Mouse (Mus musculus) MEL (cell line): Measurements from ENCODE around the gene Galntl6.

Experiments used
- CHD1 ChIP-seq: IDR thresholded peaks from 2 replicates; pipeline ENCODE4 v1.6.1; 2012; ENCODE audit warnings: low read depth, mild to moderate bottlenecking, inconsistent platforms, low read length, improper control_type of control experiment
- CTCF ChIP-seq, 3 experiments: IDR thresholded peaks in 2 of 3; conservative IDR thresholded peaks in 1 of 3; 2 replicates each; pipeline ENCODE4 v1.5.1; 2011 to 2012; ENCODE audit warnings: low read length in 3 of 3, low read depth in 2 of 3, mild to moderate bottlenecking in 2 of 3, improper control_type of control experiment in 1 of 3, inconsistent platforms in 1 of 3, mixed read lengths in 1 of 3, moderate library complexity in 1 of 3; ENCODE audit not compliant: control insufficient read depth in 1 of 3, insufficient read depth in 1 of 3, poor library complexity in 1 of 3, severe bottlenecking in 1 of 3
- HCFC1 ChIP-seq: IDR thresholded peaks from 2 replicates; pipeline ENCODE4 v1.6.1; 2012; ENCODE audit warnings: low read depth, mild to moderate bottlenecking, inconsistent platforms, low read length, improper control_type of control experiment, moderate library complexity
- MAFK ChIP-seq: IDR thresholded peaks from 2 replicates; pipeline ENCODE4 v1.6.1; 2011; ENCODE audit warnings: low read depth, mild to moderate bottlenecking, low read length, improper control_type of control experiment, borderline replicate concordance
- MEF2A ChIP-seq: IDR thresholded peaks from 2 replicates; pipeline ENCODE4 v1.6.1; 2014; ENCODE audit warnings: low read depth, mild to moderate bottlenecking, inconsistent platforms, low read length, improper control_type of control experiment; ENCODE audit not compliant: poor library complexity, insufficient replicate concordance, severe bottlenecking; ENCODE audit errors: extremely low read depth
- NELFE ChIP-seq: IDR thresholded peaks from 2 replicates; pipeline ENCODE4 v1.6.1; 2011; ENCODE audit warnings: low read depth, low read length, improper control_type of control experiment
- POLR2A ChIP-seq, 2 experiments: IDR thresholded peaks; 2 replicates each; pipeline ENCODE4 v1.6.1; 2011 to 2012; ENCODE audit warnings: low read length in 2 of 2, mild to moderate bottlenecking in 2 of 2, control low read depth in 1 of 2, improper control_type of control experiment in 1 of 2, low read depth in 1 of 2, moderate library complexity in 1 of 2; ENCODE audit not compliant: control insufficient read depth in 1 of 2, insufficient read depth in 1 of 2, poor library complexity in 1 of 2
- TAL1 ChIP-seq: IDR thresholded peaks from 2 replicates; pipeline ENCODE4 v1.6.1; 2012; ENCODE audit warnings: mild to moderate bottlenecking, inconsistent platforms, low read length, moderate library complexity, mixed read lengths
- TCF12 ChIP-seq: IDR thresholded peaks from 2 replicates; pipeline ENCODE4 v1.6.1; 2014; ENCODE audit warnings: low read depth, mild to moderate bottlenecking, inconsistent platforms, low read length, improper control_type of control experiment, moderate library complexity

- TF ChIP-seq HCFC1 (no peak), TAL1 (no peak), CTCF (IDR thresholded peaks at IDR 0.05 in 2 of 3, conservative IDR thresholded peaks at IDR 0.05 in 1 of 3; ENCODE audit: control insufficient read depth in 1 of 3, insufficient read depth in 1 of 3, low read depth in 2 of 3, low read length in 3 of 3, poor library complexity in 1 of 3, severe bottlenecking in 1 of 3) (no peak), MAFK (no peak), POLR2A (IDR thresholded peaks at IDR 0.05; ENCODE audit: control insufficient read depth in 1 of 2, insufficient read depth in 1 of 2, low read depth in 1 of 2, low read length in 2 of 2, poor library complexity in 1 of 2) (no peak), NELFE (no peak), TCF12 (no peak), MEF2A (no peak), CHD1 (no peak)
Measured at GRCm38 (mm10) chr8:57837384-57837783, 1075.1 kb downstream of the Galntl6 start.
